Mouse (Mus musculus): Measurements from ENCODE around the gene Actn3. TPM values are rescaled to one million over a fixed set of nuclear protein-coding genes. Genes with fewer than 3 reads are reported as not detected.

Gene Actn3
- polyA plus RNA-seq (2014; fragmentation: Nextera tagmentation; extraction: Ambion mirVana) = 1.5 and 1.6 TPM in 2 replicates

DNA sequence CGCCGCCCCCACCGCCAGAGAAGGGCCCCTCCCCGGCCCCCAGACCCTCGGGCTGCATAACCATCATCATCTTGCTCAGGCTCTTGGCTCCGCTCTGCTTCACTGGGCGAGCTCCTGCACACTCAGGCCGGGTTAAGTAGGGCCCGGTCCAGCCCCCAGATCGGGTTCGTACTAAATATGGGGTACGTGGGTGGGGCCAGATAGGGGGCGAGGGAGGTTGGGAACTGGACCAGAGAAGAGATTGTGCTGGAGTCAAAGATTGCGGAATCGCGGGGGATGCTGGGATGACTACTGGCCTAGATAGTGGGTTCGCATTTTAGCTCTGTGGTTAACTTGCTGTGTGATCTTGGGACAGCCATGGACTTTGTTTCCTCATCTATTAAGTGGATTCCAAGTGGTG, at the start of gene Actn3:
Gene Actn3, minus strand, starts transcription at position 125 of the 400 bp plus-strand sequence.
- 2% methylated on average over 17 of the region's 17 CpGs for WGBS
- DNase-seq = peak; percentile 59
- 0 out of 2 replicates have a peak, but pooled peaks cover 5% of the 10 kb centered on the region for H3K4me1 ChIP-seq (ENCODE audit: insufficient read depth)

DNA sequence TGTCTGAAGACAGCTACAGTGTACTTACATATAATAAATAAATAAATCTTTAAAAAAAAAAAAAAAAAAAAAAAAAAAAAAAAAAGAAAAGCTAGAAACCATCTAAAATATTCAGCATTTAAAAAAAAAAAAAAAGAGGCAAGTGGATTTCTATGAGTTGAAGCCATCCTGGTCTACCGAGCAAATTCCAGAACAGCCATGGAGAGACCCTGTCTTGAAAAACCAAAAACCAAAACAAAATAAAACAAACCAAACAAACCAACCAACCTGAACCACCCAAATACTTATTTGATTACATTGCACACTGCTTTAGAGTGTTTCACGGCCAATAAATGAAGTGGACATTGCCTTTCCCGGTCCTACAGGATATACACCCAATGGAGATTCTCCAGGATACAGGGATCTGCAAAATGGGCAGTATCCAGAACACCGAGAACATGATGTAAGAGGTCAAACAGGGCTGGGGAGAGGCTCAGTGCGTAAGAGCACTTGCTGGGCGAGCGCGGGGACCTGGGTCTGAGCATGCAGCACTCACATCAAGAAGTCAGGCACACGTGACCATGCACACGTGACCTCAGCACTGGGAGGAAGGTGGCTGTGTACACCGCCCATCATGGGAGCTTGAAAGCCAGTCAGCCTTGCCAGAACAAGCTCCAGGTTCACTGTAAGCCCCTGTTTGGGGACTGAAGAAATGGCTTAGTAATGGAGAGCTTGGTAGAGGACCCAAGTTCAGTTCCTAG, 47.6 kb upstream of the Actn3 start:
- Histone ChIP-seq H3K4me1 (ENCODE audit: insufficient read depth) (peaks cover 9% of the 10 kb centered on the region), H3K9me3 (ENCODE audit: low read depth, low read length) (no peaks in the 10 kb centered on the region), H3K9ac (no peak overlapping the region), H3K4me2 (no peak overlapping the region), H3K27me3 (ENCODE audit: insufficient read depth, low read length) (no peaks in the 10 kb centered on the region), H3K4me3 (ENCODE audit: low read depth, low read length) (no peak overlapping the region), H3K36me3 (ENCODE audit: insufficient read depth) (peaks cover 45% of the 10 kb centered on the region), H3K27ac (ENCODE audit: low read depth) (no peak overlapping the region)
- TF ChIP-seq CTCF (IDR thresholded peaks at IDR 0.05; ENCODE audit: low read depth) = no peak
- no peak for ATAC-seq (ENCODE audit: insufficient read depth)
- WGBS = 95% methylated on average over 11 of the region's 11 CpGs
- no peak for DNase-seq

More for the DNA sequence above, at the start of gene Actn3:
- Histone ChIP-seq H3K27me3 (ENCODE audit: insufficient read depth, low read length) (no peaks in the 10 kb centered on the region), H3K9ac (peak within 1 kb of the TSS; percentile 80), H3K4me3 (ENCODE audit: low read depth, low read length) (peak within 1 kb of the TSS; percentile 90), H3K36me3 (ENCODE audit: insufficient read depth) (no peaks in the 10 kb centered on the region), H3K27ac (ENCODE audit: low read depth) (peak within 1 kb of the TSS; percentile 67), H3K4me2 (peak within 1 kb of the TSS; percentile 91), H3K9me3 (ENCODE audit: low read depth, low read length) (no peaks in the 10 kb centered on the region)
- peak; percentile 54 for ATAC-seq (ENCODE audit: insufficient read depth)
- TF ChIP-seq CTCF (IDR thresholded peaks at IDR 0.05; ENCODE audit: low read depth) = no peak

DNA sequence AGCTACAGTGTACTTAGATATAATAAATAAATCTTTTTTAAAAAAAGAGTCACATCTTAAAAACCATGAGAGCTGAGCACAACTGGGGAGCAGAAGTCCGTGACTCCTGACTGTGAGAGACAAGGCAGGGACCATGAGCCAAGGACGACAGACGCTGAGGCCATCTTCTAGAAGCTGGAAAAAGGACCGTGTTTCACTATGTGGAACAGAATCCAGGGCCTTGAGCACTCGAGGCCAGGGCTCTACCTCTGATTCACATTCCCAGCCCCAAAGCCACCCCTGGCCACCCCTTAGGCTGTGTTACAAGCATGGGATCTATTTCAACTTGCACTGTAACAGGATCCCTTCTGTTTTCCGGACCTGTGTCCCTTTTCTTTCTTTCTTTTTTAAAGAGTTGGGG, 41.9 kb upstream of the Actn3 start:
- Histone ChIP-seq H3K9me3 (ENCODE audit: low read depth, low read length) (no peaks in the 10 kb centered on the region), H3K4me2 (no peak overlapping the region), H3K27me3 (ENCODE audit: insufficient read depth, low read length) (no peaks in the 10 kb centered on the region), H3K27ac (ENCODE audit: low read depth) (no peak overlapping the region), H3K9ac (no peak overlapping the region), H3K4me3 (ENCODE audit: low read depth, low read length) (no peak overlapping the region), H3K36me3 (ENCODE audit: insufficient read depth) (peaks cover 98% of the 10 kb centered on the region), H3K4me1 (ENCODE audit: insufficient read depth) (no peaks in the 10 kb centered on the region)
- no peak for ATAC-seq (ENCODE audit: insufficient read depth)
- DNase-seq = no peak
- WGBS = 78% methylated on average over 6 of the region's 6 CpGs
- TF ChIP-seq CTCF (IDR thresholded peaks at IDR 0.05; ENCODE audit: low read depth) = no peak

DNA sequence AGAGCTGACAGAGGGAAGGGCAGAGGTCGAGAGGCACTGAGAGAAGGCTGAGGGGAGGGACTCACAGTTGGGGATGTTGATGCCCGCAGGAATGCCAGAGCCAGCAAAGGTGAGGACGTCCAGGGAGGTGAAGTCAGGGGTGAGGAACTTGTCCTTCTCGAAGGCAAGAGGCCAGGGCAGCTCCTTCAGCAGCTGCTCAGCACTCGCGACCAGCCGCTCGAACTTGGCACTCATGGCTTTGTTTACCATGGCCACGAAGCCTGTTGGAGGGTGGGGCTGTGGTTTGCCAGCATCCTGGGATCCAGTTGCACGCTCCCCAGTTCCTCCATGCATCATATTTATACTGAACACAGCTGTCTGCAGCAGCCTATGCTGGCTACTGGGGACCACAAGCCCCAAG, 39.1 kb upstream of the Actn3 start:
- Histone ChIP-seq H3K9me3 (ENCODE audit: low read depth, low read length) (no peaks in the 10 kb centered on the region), H3K27me3 (ENCODE audit: insufficient read depth, low read length) (no peaks in the 10 kb centered on the region), H3K4me2 (no peak overlapping the region), H3K4me1 (ENCODE audit: insufficient read depth) (no peaks in the 10 kb centered on the region), H3K36me3 (ENCODE audit: insufficient read depth) (peaks cover 98% of the 10 kb centered on the region), H3K4me3 (ENCODE audit: low read depth, low read length) (no peak overlapping the region), H3K27ac (ENCODE audit: low read depth) (no peak overlapping the region), H3K9ac (no peak overlapping the region)
- DNase-seq = no peak
- no peak for TF ChIP-seq CTCF (IDR thresholded peaks at IDR 0.05; ENCODE audit: low read depth)
- 76% methylated on average over 10 of the region's 10 CpGs for WGBS
- no peak for ATAC-seq (ENCODE audit: insufficient read depth)

DNA sequence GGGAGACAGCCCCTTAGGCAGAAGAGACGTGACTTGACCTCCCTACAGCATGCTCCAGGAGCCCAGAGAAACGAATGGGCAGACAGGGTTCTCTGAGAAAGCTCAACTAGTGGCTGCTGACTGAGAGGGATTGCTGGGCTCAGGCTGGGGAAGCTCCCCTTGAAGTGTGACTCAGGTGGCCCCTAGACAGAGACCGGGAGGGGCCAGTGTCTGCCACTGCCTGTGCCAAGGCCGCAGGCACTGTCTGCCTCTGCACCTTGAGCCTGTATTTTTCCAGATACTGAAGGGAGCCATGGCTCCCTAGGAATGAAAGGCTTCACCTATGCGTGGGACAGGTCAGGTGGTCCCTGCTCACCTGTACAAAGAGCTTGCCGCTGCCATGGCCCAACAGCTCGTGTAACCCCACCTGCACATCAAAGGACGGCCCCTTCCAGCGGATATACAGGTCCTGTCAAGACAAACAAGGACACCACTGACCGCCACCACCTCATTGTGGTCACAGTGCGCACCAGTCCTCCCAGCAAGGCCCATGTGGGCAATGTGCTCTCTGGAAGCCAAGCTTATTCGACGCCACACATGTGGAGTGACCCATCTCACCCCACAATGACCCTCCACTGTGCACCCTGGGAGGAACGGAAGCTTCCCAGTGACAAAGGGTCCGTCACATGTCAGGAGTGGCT, 38.4 kb upstream of the Actn3 start:
- 91% methylated on average over 15 of the region's 15 CpGs for WGBS
- DNase-seq = no peak

DNA sequence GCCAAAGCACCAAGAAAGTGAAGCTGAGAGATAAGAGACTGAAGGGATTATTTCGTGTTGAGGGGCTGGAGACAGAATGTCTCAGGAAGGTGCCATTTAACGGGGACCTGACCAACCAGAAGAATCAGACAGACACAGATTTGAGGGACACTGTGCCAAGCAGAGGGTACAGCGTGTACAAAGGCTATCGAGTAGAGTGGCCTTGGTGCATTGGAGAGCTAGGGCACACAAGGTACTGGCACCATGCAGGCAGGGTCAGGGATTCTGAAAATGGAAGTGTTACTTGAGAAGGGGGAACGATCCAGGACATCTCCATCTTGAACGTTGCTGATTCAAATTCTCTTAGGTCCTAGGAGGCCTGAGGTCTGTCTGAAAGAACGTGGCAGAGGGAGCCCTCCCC, 31.7 kb upstream of the Actn3 start:
- no peaks in the 10 kb centered on the region for H3K9me3 ChIP-seq (ENCODE audit: low read depth, low read length)
- H3K4me3 ChIP-seq (ENCODE audit: low read depth, low read length) = no peak overlapping the region
- TF ChIP-seq CTCF (IDR thresholded peaks at IDR 0.05; ENCODE audit: low read depth) = no peak
- no peak overlapping the region for H3K4me2 ChIP-seq
- WGBS = 89% methylated on average over 7 of the region's 7 CpGs
- no peaks in the 10 kb centered on the region for H3K27me3 ChIP-seq (ENCODE audit: insufficient read depth, low read length)
- no peak overlapping the region for H3K27ac ChIP-seq (ENCODE audit: low read depth)
- peaks cover 69% of the 10 kb centered on the region for H3K36me3 ChIP-seq (ENCODE audit: insufficient read depth)
- H3K4me1 ChIP-seq (ENCODE audit: insufficient read depth) = 0 out of 2 replicates have a peak, but pooled peaks cover 5% of the 10 kb centered on the region
- DNase-seq (no peak), ATAC-seq (ENCODE audit: insufficient read depth) (no peak)
- no peak overlapping the region for H3K9ac ChIP-seq

More for the DNA sequence above, 38.4 kb upstream of the Actn3 start:
- H3K36me3 ChIP-seq (ENCODE audit: insufficient read depth) = peaks cover 98% of the 10 kb centered on the region
- TF ChIP-seq CTCF (IDR thresholded peaks at IDR 0.05; ENCODE audit: low read depth) = no peak
- H3K27ac ChIP-seq (ENCODE audit: low read depth) = no peak overlapping the region
- H3K9ac ChIP-seq = no peak overlapping the region
- no peaks in the 10 kb centered on the region for H3K4me1 ChIP-seq (ENCODE audit: insufficient read depth)
- no peak for ATAC-seq (ENCODE audit: insufficient read depth)
- H3K4me2 ChIP-seq = no peak overlapping the region
- no peaks in the 10 kb centered on the region for H3K27me3 ChIP-seq (ENCODE audit: insufficient read depth, low read length)
- H3K9me3 ChIP-seq (ENCODE audit: low read depth, low read length) = no peaks in the 10 kb centered on the region
- no peak overlapping the region for H3K4me3 ChIP-seq (ENCODE audit: low read depth, low read length)

DNA sequence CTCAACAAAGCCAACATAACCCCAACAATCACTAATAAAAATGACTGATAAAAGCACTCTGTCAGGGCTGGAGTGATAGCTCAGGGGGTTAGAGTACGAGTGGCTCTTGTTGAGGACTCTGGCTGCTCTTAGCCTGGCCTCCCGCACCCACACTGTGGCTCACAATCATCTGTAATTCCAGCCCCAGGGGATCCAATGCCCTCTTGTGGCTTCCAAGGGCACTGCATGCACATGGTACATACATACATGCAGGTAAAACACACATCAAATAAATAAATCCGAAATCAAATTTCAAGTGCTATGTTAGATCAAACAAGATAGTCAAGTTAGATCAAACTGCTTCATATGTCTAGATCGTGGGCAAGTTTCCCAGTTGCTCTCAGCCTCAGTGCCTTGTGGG, 30.4 kb upstream of the Actn3 start:
- WGBS = 73% methylated on average over 4 of the region's 4 CpGs
- DNase-seq (peak; percentile 40), ATAC-seq (ENCODE audit: insufficient read depth) (no peak)
- no peak overlapping the region for H3K9ac ChIP-seq
- H3K36me3 ChIP-seq (ENCODE audit: insufficient read depth) = peaks cover 57% of the 10 kb centered on the region
- peak; percentile 65 for TF ChIP-seq CTCF (IDR thresholded peaks at IDR 0.05; ENCODE audit: low read depth)
- no peak overlapping the region for H3K27ac ChIP-seq (ENCODE audit: low read depth)
- 0 out of 2 replicates have a peak, but pooled peaks cover 5% of the 10 kb centered on the region for H3K4me1 ChIP-seq (ENCODE audit: insufficient read depth)
- no peaks in the 10 kb centered on the region for H3K27me3 ChIP-seq (ENCODE audit: insufficient read depth, low read length)
- no peaks in the 10 kb centered on the region for H3K9me3 ChIP-seq (ENCODE audit: low read depth, low read length)
- H3K4me3 ChIP-seq (ENCODE audit: low read depth, low read length) = no peak overlapping the region
- no peak overlapping the region for H3K4me2 ChIP-seq

All from lung, embryonic 14.5 days (tissue).